Mouse (Mus musculus): ENCODE measurements around the gene Palb2.
"Not testable (repeated sequence)": the region's sequence is repeated elsewhere in the genome, so short reads cannot be mapped to it uniquely, and the experiment has no call there.

Gene Palb2

DNA sequence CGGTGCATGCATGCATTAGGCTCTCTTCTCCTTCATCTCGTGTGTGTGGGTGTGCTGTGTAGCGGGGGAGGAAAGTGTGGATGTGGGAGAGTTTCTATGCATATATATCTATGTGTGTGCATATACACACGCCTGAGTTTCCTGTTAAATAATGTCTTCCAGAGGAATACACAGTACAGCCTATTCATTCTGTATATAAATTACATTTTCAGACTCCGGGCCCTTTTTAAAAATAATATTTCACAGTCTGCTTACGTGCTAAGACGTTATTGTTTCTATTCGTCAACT is 497 bp upstream of the Palb2 start:
- DNase-seq (ENCODE audit: low read depth, low spot score): no peak
- no peaks in the 10 kb centered on the region for H3K27me3 ChIP-seq (ENCODE audit: control insufficient read depth, insufficient read depth, low read length, poor library complexity, severe bottlenecking)
- peaks cover 5% of the 10 kb centered on the region; the same call in 1 of the 2 replicates for H3K36me3 ChIP-seq (ENCODE audit: control insufficient read depth, insufficient read depth, low read length, poor library complexity, severe bottlenecking)

DNA sequence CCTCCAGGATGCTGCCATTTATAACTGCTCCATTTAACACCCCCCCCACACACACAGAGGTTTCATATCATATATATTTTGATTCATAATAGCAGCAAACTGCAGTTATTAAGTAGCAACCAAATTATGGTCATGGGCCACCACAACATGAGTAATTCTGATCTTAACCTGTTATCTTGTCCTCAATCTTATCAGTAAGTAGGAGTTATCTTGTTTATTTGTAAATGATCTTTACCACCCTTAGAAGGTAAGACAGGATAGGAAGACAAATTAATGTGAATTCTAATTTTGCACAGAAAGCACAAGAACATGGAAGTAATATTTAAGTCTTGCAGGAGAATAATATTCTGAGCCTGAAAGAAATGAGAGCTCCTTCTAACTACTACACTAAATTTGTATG is 951 bp downstream of the Palb2 start:
- Histone ChIP-seq H3K27me3 (ENCODE audit: control insufficient read depth, insufficient read depth, low read length, poor library complexity, severe bottlenecking) (no peaks in the 10 kb centered on the region), H3K36me3 (ENCODE audit: control insufficient read depth, insufficient read depth, low read length, poor library complexity, severe bottlenecking) (peaks cover 8% of the 10 kb centered on the region; the same call in 1 of the 2 replicates)
- no peak for DNase-seq (ENCODE audit: low read depth, low spot score)

DNA sequence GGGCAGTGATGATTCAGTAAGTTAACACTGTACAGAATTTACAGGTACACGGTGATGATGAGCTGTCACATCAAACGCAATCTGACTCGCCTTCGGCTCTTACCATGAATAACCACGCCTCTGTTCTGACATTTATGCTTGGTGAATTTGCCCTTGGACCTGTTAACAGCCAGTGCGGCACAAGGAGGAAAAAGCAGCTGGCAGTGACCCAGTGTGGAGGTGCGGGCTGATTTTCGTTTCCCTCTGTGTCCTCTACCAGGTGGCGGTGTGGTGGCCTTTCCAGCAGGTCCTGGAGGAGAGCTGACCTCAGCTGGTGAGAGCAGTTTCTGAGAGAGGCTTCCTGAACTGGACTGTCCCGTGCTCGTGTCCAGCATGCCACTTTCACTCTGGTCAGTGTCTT is 5.8 kb downstream of the Palb2 start:
- no peaks in the 10 kb centered on the region for H3K27me3 ChIP-seq (ENCODE audit: control insufficient read depth, insufficient read depth, low read length, poor library complexity, severe bottlenecking)
- peaks cover 6% of the 10 kb centered on the region for H3K36me3 ChIP-seq (ENCODE audit: control insufficient read depth, insufficient read depth, low read length, poor library complexity, severe bottlenecking)
- no peak for DNase-seq (ENCODE audit: low read depth, low spot score)

GRCm38 (mm10) chr7:122125636-122126035 is 7.1 kb downstream of the Palb2 start:
- no peak for DNase-seq (ENCODE audit: low read depth, low spot score)
- Histone ChIP-seq H3K36me3 (ENCODE audit: control insufficient read depth, insufficient read depth, low read length, poor library complexity, severe bottlenecking) (peaks cover 6% of the 10 kb centered on the region), H3K27me3 (ENCODE audit: control insufficient read depth, insufficient read depth, low read length, poor library complexity, severe bottlenecking) (no peaks in the 10 kb centered on the region)

- H3K27me3 ChIP-seq (ENCODE audit: control insufficient read depth, insufficient read depth, low read length, poor library complexity, severe bottlenecking): no peaks in the 10 kb centered on the region
- DNase-seq (ENCODE audit: low read depth, low spot score): no peak
- H3K36me3 ChIP-seq (ENCODE audit: control insufficient read depth, insufficient read depth, low read length, poor library complexity, severe bottlenecking): peaks cover 6% of the 10 kb centered on the region
Observed at GRCm38 (mm10) chr7:122123518-122123917, 9.3 kb downstream of the Palb2 start.

GRCm38 (mm10) chr7:122108206-122108605 is 24.6 kb downstream of the Palb2 start:
- Histone ChIP-seq H3K27me3 (ENCODE audit: control insufficient read depth, insufficient read depth, low read length, poor library complexity, severe bottlenecking) (no peaks in the 10 kb centered on the region), H3K36me3 (ENCODE audit: control insufficient read depth, insufficient read depth, low read length, poor library complexity, severe bottlenecking) (no peaks in the 10 kb centered on the region)
- no peak for DNase-seq (ENCODE audit: low read depth, low spot score)

DNA sequence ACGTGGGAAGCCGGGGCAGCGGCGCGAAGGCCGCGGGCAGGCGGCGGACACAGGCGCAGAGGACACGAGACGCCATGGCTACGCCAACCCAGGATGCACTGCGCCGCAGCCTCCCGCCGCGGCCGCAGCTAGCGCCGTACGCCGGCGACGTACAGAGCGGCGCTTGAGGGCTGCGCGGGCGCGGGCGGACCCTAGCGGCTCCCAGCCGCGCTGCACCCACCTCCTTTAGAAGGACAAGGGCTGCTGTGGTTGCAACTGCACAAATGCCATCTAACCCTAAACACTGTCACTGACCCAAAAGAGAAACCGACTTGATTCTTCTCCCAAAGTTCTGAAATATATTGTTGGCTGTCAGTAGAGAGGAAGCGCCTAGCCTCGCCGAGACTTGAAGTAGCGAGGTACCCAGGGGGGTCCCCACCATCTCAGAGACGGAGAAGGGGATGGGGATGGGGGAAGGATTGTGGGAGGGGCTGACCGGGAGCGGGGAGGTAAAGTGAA is 31.0 kb downstream of the Palb2 start, which contains the start of gene Ndufab1:
Gene Ndufab1 (minus strand): TSS at position 140 of the 498 bp plus-strand sequence.
- Histone ChIP-seq H3K27me3 (ENCODE audit: control insufficient read depth, insufficient read depth, low read length, poor library complexity, severe bottlenecking) (no peaks in the 10 kb centered on the region), H3K36me3 (ENCODE audit: control insufficient read depth, insufficient read depth, low read length, poor library complexity, severe bottlenecking) (no peaks in the 10 kb centered on the region)
- peak; percentile 93 for DNase-seq (ENCODE audit: low read depth, low spot score)

GRCm38 (mm10) chr7:122101014-122101746 is 31.6 kb downstream of the Palb2 start:
- not testable (repeated sequence) for H3K27me3 ChIP-seq (ENCODE audit: control insufficient read depth, insufficient read depth, low read length, poor library complexity, severe bottlenecking); H3K36me3 ChIP-seq (ENCODE audit: control insufficient read depth, insufficient read depth, low read length, poor library complexity, severe bottlenecking)
- DNase-seq (ENCODE audit: low read depth, low spot score): peak; percentile 33

GRCm38 (mm10) chr7:122099222-122099621 is 33.6 kb downstream of the Palb2 start:
- H3K27me3 ChIP-seq (ENCODE audit: control insufficient read depth, insufficient read depth, low read length, poor library complexity, severe bottlenecking): no peaks in the 10 kb centered on the region
- peak; percentile 82 for DNase-seq (ENCODE audit: low read depth, low spot score)
- H3K36me3 ChIP-seq (ENCODE audit: control insufficient read depth, insufficient read depth, low read length, poor library complexity, severe bottlenecking): peaks cover 4% of the 10 kb centered on the region; the same call in 1 of the 2 replicates

DNA sequence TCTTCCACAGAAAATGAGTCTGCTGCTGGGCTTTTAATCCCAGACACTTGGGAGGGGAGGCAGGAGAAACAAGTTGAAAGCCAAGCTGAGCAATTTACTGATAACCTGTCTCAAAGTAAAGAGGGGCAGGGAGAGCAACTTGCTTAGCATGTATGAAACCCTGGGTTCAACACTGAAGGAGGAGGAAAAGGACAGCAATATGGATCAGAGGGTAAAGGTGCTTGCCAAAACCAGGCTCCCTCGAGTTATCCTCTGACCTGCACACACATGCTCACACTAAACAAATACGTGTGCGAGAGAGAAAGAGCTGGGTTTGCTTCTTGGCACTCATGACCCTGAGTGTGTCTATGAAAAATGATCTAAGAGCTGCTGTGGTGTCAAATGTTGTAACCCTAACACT is 34.8 kb downstream of the Palb2 start:
- H3K27me3 ChIP-seq (ENCODE audit: control insufficient read depth, insufficient read depth, low read length, poor library complexity, severe bottlenecking): no peaks in the 10 kb centered on the region
- no peak for DNase-seq (ENCODE audit: low read depth, low spot score)
- H3K36me3 ChIP-seq (ENCODE audit: control insufficient read depth, insufficient read depth, low read length, poor library complexity, severe bottlenecking): peaks cover 4% of the 10 kb centered on the region; the same call in 1 of the 2 replicates

- H3K36me3 ChIP-seq (ENCODE audit: control insufficient read depth, insufficient read depth, low read length, poor library complexity, severe bottlenecking): peaks cover 13% of the 10 kb centered on the region; the same call in 1 of the 2 replicates
- no peaks in the 10 kb centered on the region for H3K27me3 ChIP-seq (ENCODE audit: control insufficient read depth, insufficient read depth, low read length, poor library complexity, severe bottlenecking)
- DNase-seq (ENCODE audit: low read depth, low spot score): peak; percentile 54
Observed at GRCm38 (mm10) chr7:122094564-122095330, 38.0 kb downstream of the Palb2 start.

- Histone ChIP-seq H3K27me3 (ENCODE audit: control insufficient read depth, insufficient read depth, low read length, poor library complexity, severe bottlenecking) (no peaks in the 10 kb centered on the region), H3K36me3 (ENCODE audit: control insufficient read depth, insufficient read depth, low read length, poor library complexity, severe bottlenecking) (peaks cover 9% of the 10 kb centered on the region; the same call in 1 of the 2 replicates)
- DNase-seq (ENCODE audit: low read depth, low spot score): peak; percentile 69
Observed at GRCm38 (mm10) chr7:122087195-122087982, 45.4 kb downstream of the Palb2 start.

- DNase-seq (ENCODE audit: low read depth, low spot score): no peak
- Histone ChIP-seq H3K27me3 (ENCODE audit: control insufficient read depth, insufficient read depth, low read length, poor library complexity, severe bottlenecking) (no peaks in the 10 kb centered on the region), H3K36me3 (ENCODE audit: control insufficient read depth, insufficient read depth, low read length, poor library complexity, severe bottlenecking) (peaks cover 19% of the 10 kb centered on the region; the same call in 1 of the 2 replicates)
Observed at GRCm38 (mm10) chr7:122081071-122081470, 51.7 kb downstream of the Palb2 start.

DNA sequence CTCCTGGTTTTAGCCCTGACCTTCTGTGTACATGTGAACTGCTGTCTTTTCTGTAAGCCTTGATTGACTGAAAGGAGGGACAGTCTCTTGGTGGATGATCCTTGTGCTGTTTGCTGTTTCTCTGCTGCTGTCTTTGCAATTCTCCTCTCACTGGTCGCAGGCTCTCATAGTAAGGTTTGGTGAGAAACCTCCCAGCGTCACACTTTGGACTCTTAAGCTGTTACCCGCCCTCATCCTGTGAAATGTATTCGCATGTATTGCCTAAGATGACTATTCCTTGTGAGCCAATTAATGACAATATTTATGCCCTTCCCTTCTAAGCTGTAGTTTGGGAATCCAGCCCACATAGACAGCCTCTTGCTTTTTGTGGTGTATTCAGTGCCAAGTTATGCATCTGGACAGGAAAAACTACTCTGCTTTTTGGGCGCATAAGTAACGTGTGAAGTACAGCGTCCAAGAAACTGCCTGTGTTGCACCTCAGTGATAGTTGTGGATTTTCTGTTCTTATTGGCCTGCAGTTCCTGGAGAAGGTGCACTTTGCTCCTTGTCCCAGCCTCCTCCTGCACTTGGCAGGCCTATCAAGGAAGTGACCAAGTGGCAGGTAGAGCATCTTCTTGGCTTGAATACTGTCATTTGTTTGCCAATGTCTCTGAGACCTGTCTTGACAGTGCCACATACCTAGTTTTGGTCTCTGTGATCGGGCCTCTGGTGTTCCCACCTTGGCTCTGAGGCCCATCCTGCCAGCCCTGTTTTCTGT is 52.8 kb downstream of the Palb2 start:
- H3K36me3 ChIP-seq (ENCODE audit: control insufficient read depth, insufficient read depth, low read length, poor library complexity, severe bottlenecking): peaks cover 20% of the 10 kb centered on the region
- DNase-seq (ENCODE audit: low read depth, low spot score): no peak
- no peaks in the 10 kb centered on the region for H3K27me3 ChIP-seq (ENCODE audit: control insufficient read depth, insufficient read depth, low read length, poor library complexity, severe bottlenecking)

All from splenic B cell, adult 2 months (primary cell).